Mouse (Mus musculus) layer of hippocampus, postnatal 25 days (tissue): Measurements from ENCODE around the gene Dhdh. TPM values are rescaled to one million over a fixed set of nuclear protein-coding genes. Genes with fewer than 3 reads are reported as not detected.
"Not testable (repeated sequence)": the region's sequence is repeated elsewhere in the genome, so short reads cannot be mapped to it uniquely, and the experiment has no call there.

ENCODE experiments used
- DNase-seq, 2 experiments: peaks; one replicate each; pipeline ENCODE4 v3.0.0; 2022; ENCODE audit warnings: mixed read lengths in 2 of 2, low spot score in 1 of 2; ENCODE audit errors: extremely low spot score in 1 of 2
- total RNA-seq, 2 experiments: library from RNA; stranded (reverse); gene quantifications; 2 replicates each; pipeline ENCODE4 v1.2.3; 2021

The Dhdh gene
- total RNA-seq, 2 experiments from 2014 or later = 3.1 to 5.7 TPM

DNA sequence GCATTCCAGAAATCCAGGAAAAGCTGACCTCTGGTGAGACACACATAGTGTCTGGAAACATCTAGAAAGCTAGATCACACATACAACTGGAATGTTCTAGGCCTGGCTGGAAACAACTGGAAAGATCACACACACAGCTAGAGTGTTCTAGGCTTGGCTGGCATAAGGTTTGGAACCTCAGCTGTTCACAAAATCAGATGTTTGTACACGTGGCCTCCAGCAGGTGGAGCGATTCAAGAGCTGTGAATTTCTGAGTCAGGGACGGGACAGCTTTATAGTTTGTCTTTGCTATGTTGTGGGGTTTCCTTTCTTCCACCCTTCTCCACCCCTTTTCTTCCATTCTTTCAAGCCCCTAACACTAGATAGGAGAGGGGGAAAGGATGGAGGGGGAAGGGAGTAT is 11.6 kb downstream of the Dhdh start:
- peak; percentile 26 to 53 for DNase-seq

GRCm38 (mm10) chr7:45476453-45476852 is 12.2 kb downstream of the Dhdh start:
- no peak for DNase-seq

- no peak for DNase-seq
These were observed 13.2 kb downstream of the Dhdh start for GRCm38 (mm10) chr7:45475291-45475969.

DNA sequence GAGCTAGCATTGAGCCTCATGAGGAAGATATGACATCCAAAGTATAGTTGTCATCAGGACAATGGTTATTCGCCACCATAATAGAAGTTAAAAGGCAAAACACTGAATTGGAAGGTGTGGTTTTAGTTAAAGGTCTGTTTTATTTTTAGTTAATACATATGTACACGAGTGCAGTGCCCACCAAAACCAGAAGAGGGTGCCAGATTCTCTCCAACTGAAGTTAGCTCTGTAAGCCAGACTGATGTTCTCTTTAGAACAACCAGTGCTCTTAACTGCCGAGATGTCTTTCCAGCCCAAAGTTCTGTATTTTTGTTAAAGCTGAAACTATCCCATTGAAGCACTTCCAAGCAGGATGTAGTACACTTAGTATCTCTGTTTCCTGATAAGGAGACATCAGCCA is 17.7 kb downstream of the Dhdh start:
- DNase-seq = peak in 1 of 2 experiments; percentile 84

DNA sequence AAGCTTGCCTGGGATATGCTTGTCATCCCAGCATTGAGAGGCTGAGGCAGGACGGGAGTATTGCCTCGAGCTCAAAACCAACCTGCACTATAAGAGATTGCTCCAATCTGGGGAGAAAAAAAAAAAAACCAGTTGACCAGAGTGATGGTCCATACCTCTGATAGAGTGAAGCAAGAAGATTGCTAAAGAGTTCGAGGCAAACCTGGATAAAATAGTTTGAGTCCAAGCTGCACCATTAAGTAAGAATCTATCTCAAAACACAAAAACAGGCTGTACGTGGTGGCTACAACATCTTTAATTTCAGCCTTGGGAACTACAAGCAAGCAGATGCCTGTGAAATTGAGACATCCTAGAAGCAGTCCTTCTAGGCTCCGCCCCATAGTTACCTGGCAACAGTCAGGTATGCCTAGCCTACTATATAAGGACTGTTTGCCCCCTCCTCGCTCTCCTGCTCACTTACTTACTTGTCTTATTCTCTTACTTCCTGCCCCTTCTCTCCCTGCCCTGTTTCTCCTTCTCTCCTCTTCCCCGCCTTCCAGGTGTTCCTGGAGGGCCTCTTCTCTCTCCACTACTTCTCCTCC is 21.4 kb downstream of the Dhdh start:
- DNase-seq = no peak

DNA sequence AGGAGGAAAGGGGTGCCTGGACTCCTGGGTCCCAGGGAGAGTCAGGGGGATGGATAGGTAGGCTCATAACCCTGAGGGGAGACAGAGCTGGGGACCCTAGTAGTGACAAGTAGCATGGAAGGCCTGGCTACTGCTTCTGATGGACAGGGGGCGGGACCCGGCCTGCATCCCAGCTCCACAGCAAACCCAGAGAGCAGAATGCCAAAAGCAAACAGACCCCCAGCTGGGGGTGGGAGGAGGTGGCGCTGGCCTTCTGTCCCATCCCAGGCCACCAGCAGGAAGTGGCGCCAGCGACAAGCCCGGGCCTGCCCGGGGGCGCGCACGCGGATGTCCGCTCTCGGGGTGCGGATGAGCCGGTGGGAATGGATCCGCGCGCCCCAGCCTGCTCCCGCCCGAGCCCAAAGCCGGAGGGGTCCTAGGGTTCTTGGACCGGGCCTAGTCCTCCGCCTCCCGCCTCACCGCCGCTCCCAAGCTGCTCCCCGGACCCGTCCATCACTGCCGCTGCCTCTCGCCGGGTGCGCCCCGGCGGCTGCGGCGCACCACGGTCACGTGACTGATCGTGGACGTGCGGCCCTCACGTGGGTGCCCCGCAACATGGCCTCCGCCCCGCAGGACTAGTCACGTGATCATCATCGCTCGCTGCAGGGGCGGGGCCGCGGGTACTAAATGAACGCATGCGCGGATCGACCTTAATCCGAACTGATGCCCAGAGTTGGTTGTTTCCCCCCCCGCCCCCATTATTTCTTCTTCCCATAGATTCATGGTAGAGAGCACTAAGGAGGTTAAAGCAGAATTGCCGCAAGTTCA is 22.1 kb downstream of the Dhdh start, which contains the start of gene Bax:
Bax (minus strand) TSS at position 616 of the 807 bp plus-strand sequence.
- DNase-seq = peak; percentile 89 to 90

DNA sequence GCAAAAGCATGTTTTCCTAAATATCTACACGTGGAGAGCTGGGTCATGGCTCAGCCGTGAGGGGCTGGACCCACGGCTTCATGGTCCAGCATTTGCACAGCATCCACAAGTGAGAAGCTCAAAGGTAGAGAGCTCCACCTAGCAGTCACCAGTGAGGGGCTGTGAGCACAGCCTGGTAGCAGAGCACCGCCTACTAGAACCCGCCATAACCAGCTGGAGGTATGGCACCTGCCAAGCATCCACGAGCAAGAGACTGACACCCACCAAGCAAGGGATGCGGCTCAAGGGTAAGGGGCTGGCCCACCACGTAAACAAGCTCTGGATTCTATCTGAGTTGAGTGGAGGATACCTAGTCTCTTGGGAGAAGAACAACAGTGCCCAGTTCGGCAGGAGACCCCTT is 23.1 kb downstream of the Dhdh start:
- peak in 1 of 2 experiments; percentile 19 for DNase-seq

DNA sequence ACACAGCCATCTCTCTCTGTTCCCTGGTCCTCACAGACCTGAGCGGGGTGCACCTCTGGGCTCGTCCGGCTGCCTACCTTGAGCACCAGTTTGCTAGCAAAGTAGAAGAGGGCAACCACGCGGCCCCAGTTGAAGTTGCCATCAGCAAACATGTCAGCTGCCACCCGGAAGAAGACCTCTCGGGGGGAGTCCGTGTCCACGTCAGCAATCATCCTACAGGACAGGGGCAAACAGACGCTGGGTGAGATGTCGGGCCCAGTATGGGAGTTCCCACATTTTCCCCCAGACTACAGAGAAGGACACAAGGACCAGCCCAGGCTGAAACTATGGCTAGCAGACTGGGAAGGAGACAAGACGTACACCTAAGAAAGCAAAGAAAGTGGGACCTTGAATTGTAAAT is 23.5 kb downstream of the Dhdh start:
- DNase-seq = no peak

- no peak for DNase-seq
These were observed 24.4 kb downstream of the Dhdh start for GRCm38 (mm10) chr7:45463987-45464778.

DNA sequence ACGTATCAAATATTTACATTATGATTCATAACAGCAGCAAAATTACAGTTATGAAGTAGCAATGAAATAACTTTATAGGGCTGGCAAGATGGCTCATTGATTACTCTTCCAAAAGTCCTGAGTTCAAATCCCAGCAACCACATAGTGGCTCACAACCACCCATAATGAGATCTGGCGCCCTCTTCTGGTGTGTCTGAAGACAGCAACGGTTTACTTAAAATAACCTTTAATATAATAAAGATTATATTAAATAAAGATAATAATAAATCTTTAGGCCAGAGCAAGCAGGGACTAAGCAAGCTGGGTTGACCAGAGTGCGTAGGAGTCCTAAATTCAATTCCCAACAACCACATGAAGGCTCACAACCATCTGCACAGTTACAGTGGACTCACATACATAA is 25.7 kb downstream of the Dhdh start:
- not testable (repeated sequence) for DNase-seq

- DNase-seq = no peak
These were observed 26.3 kb downstream of the Dhdh start for GRCm38 (mm10) chr7:45462325-45462724.

GRCm38 (mm10) chr7:45461781-45462180 is 26.8 kb downstream of the Dhdh start:
- no peak for DNase-seq

DNA sequence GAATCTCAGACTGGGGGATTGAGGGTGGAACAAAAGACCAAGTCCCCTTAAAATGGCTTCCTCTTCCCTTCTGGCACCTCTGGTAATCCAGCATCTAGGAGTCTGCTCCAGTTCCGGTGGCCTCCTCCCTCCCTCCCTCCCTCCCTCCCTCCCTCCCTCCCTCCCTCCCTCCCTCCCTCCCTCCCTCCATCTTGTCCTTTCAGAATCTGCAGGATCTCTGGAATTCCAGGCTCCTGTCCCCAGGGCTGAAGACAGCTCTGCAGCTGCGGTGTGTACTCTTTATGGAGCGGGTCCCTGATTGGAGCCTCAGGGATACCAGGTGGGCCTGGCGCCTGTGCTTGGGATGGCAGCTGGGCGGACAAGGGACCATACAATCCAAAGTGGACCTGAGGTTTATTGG is 27.3 kb downstream of the Dhdh start:
- DNase-seq = no peak

DNA sequence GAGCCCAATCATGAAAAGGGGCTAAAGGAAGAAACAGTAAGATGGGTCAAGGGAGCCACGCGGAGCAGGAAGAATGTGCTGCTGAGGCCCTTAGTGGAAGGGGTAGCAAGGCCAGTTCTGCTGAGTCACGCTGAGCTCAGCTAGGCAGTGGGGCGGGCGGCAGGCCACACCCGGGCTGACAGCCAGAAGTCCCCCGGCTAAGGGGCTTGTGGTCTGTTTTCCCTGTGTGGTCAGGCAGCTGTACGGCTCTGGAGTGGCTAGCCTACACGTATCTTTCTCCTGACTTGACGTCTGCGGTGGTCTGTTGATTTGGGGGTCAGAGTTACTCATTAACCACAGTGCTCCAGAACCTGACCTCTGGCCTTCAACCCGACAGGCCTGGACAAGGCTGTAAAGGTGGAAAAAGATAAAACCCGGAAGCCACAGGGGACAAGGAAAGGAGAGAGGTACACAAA is 27.7 kb downstream of the Dhdh start:
- DNase-seq = no peak

DNA sequence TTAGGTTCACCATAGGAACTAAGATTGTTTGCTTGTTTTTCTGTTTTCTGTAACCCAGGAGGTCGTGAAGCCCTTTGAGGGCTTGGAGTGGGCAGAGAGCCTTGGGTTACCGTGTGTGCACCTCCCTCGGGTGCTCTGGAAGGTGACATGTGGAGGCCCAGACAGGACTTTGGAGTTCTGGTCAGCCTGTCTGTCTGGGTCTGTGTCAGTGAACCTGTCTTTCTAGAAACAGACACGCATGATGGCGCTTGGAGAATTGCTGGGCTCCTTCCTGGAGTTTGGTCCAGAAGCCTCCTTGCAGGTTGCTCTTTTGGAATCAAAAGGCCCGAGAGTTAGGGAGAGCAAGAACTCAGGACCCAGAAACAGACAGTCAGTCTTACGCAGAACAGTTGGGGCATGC is 28.2 kb downstream of the Dhdh start:
- DNase-seq = peak in 1 of 2 experiments; percentile 18

DNA sequence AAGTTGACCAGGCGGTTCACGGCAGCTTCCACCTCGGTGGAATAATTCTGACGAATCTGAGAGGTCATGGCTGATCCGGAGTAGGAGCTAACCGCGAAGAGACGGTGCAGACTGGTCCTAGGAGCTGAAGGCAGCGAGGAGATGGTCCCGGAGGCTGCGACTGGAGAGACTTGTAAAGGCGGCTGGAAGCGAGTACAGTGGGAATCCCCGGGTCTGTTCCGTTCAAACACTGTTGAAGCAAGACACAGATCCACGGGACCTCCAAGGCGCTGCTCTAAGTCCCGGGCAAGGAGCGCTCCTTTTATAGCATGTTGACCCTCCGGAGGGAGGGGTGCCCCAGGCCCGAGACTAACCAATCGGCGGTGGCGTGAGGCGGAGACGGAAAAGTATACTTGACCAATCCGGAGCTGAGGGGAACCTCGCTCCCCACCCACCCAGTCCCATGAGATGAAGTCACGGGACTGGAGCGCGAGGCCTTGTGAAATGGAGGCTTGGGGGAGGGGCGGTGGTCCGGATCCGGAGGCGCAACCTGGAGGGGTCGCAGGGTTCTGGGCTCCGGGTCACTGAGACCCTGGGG is 29.0 kb downstream of the Dhdh start, which contains the start of gene Ftl1:
Ftl1 (minus strand) TSS at position 321 of the 577 bp plus-strand sequence.
- DNase-seq = peak; percentile 81

GRCm38 (mm10) chr7:45458748-45459563 is 29.6 kb downstream of the Dhdh start:
- DNase-seq = peak; percentile 73 to 81

DNA sequence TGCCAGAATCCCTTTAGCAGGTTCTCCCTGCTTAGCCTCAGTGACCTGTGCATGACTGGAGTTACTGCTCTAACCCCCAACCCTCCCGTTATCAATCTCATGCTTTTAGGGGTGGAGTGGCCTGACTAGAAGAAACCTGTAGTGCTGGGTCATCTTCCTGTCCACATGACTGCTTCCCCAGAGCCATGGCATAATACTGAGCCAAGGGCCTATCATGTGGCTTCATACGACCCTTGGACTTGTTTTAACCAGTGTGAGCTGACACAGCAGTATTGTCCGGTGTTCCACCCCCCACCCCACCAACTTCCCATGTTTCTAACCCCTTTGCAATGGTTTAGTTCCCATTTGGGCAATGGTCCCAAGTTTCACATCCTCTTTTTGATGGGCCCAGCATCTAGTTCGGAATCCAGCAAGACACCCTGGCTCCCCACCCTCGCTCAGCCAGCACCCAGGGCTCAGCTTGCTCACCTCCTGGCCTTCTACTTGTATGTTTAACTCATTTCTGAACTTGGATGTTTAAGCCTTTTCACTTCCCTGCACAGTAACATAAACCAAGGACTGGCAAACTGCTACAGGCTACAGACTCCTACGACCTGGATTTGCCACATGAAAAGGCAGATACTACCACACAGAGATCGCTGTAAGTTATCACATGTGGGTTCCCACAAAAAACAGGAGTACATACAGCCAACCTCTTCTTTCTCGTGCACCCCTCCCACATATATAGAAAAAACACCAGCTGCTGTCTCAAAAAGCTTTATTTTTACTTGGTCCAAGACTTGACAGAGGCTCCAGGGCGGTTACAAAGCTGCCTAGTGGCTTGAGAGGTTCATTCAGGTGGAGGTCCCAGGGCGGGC is 31.2 kb downstream of the Dhdh start:
- DNase-seq = no peak
